Mouse (Mus musculus): ENCODE measurements around the gene 2900026A02Rik.

2900026A02Rik gene

GRCm38 (mm10) chr5:113221147-113221865, at the start of gene 2900026A02Rik:
TSS of gene 2900026A02Rik (minus strand) at chr5:113221236.
- peak; percentile 88 for DNase-seq

GRCm38 (mm10) chr5:113270043-113270442, 49.0 kb upstream of the 2900026A02Rik start:
- DNase-seq = no peak

GRCm38 (mm10) chr5:113268246-113268645, 47.2 kb upstream of the 2900026A02Rik start:
- no peak for DNase-seq

GRCm38 (mm10) chr5:113265637-113266036, 44.6 kb upstream of the 2900026A02Rik start:
- DNase-seq = no peak

- DNase-seq = no peak
These were observed 29.8 kb upstream of the 2900026A02Rik start for GRCm38 (mm10) chr5:113250806-113251205.

- DNase-seq = no peak
These were observed 28.4 kb upstream of the 2900026A02Rik start for GRCm38 (mm10) chr5:113249263-113249930.

- no peak for DNase-seq
These were observed 9.2 kb upstream of the 2900026A02Rik start for GRCm38 (mm10) chr5:113230196-113230595.

- DNase-seq = peak; percentile 92
These were observed 5.6 kb upstream of the 2900026A02Rik start, which contains the start of gene Tmem211 for GRCm38 (mm10) chr5:113226632-113227102. TSS of gene Tmem211 (plus strand) at chr5:113226909.

- DNase-seq = peak; percentile 65
These were observed 4.8 kb upstream of the 2900026A02Rik start for GRCm38 (mm10) chr5:113225686-113226435.

- DNase-seq = peak; percentile 83
These were observed 4.2 kb upstream of the 2900026A02Rik start for GRCm38 (mm10) chr5:113225271-113225670.

- no peak for DNase-seq
These were observed 2.9 kb upstream of the 2900026A02Rik start for GRCm38 (mm10) chr5:113223888-113224287.

- DNase-seq = peak; percentile 54
These were observed 471 bp downstream of the 2900026A02Rik start for GRCm38 (mm10) chr5:113220383-113221146.

GRCm38 (mm10) chr5:113219876-113220275, 1.2 kb downstream of the 2900026A02Rik start:
- DNase-seq = no peak

GRCm38 (mm10) chr5:113219450-113219849, 1.6 kb downstream of the 2900026A02Rik start:
- no peak for DNase-seq

GRCm38 (mm10) chr5:113218617-113219235, 2.3 kb downstream of the 2900026A02Rik start:
- DNase-seq = no peak

- DNase-seq = no peak
These were observed 4.0 kb downstream of the 2900026A02Rik start for GRCm38 (mm10) chr5:113217076-113217475.

GRCm38 (mm10) chr5:113216328-113216960, 4.6 kb downstream of the 2900026A02Rik start:
- DNase-seq = no peak

- DNase-seq = no peak
These were observed 5.4 kb downstream of the 2900026A02Rik start for GRCm38 (mm10) chr5:113215610-113216011.

GRCm38 (mm10) chr5:113214455-113214854, 6.6 kb downstream of the 2900026A02Rik start:
- DNase-seq = no peak

- DNase-seq = no peak
These were observed 7.0 kb downstream of the 2900026A02Rik start for GRCm38 (mm10) chr5:113214041-113214440.

GRCm38 (mm10) chr5:113212156-113212835, 8.7 kb downstream of the 2900026A02Rik start:
- no peak for DNase-seq

Measured in embryo, embryonic 11 days (tissue).